Mouse (Mus musculus) activated CD4-positive, CD25-positive, alpha-beta regulatory T cell, adult 9 weeks (primary cell): ENCODE measurements around the gene Olfr893. TPM values are rescaled to one million over a fixed set of nuclear protein-coding genes. Genes with fewer than 3 reads are reported as not detected.

Source experiments
- polyA plus RNA-seq: library from polyadenylated mRNA; unstranded; fragments of 100-300 nt; shearing (Covaris generic); gene quantifications from one replicate; pipeline ENCODE4 v1.2.1, GENCODE M21; 2017

Olfr893 gene
- polyA plus RNA-seq, result not detected

GRCm38 (mm10) chr9:38208065-38208464 is at the start of gene Olfr893:
Gene Olfr893, plus strand, starts transcription at chr9:38208365.

GRCm38 (mm10) chr9:38180721-38181120 is 27.4 kb upstream of the Olfr893 start, which contains the start of gene Olfr891:
Gene Olfr891, minus strand, starts transcription at chr9:38180821.

GRCm38 (mm10) chr9:38217755-38218154 is 9.6 kb downstream of the Olfr893 start, which contains the start of gene Olfr894:
Gene Olfr894, plus strand, starts transcription at chr9:38218055.

GRCm38 (mm10) chr9:38252474-38252873 is 44.3 kb downstream of the Olfr893 start, which contains the start of gene Olfr143:
Gene Olfr143, plus strand, starts transcription at chr9:38252774.

Other genes starting within 250 kb of the Olfr893 start
- not detected for gene Olfr881, start 216.5 kb upstream of the Olfr893 start, polyA plus RNA-seq
- not detected for gene Olfr883, start 182.6 kb upstream of the Olfr893 start, polyA plus RNA-seq
- not detected for gene Olfr884, start 161.8 kb upstream of the Olfr893 start, polyA plus RNA-seq
- not detected for gene Olfr885, start 147.0 kb upstream of the Olfr893 start, polyA plus RNA-seq
- gene Olfr887, start 124.3 kb upstream of the Olfr893 start, polyA plus RNA-seq, result not detected
- not detected for gene Olfr888, start 100.2 kb upstream of the Olfr893 start, polyA plus RNA-seq
- gene Olfr889, start 93.2 kb upstream of the Olfr893 start, polyA plus RNA-seq, result 0.20 TPM
- gene Olfr890, start 65.8 kb upstream of the Olfr893 start, polyA plus RNA-seq, result not detected
- gene Olfr891, start 27.5 kb upstream of the Olfr893 start, polyA plus RNA-seq, result not detected
- gene Olfr894, start 9.7 kb downstream of the Olfr893 start, polyA plus RNA-seq, result not detected
- not detected for gene Olfr143, start 44.4 kb downstream of the Olfr893 start, polyA plus RNA-seq
- gene Olfr895, start 59.5 kb downstream of the Olfr893 start, polyA plus RNA-seq, result not detected
- gene Olfr896-ps1, start 82.7 kb downstream of the Olfr893 start, polyA plus RNA-seq, result not detected
- not detected for gene Olfr25, start 120.7 kb downstream of the Olfr893 start, polyA plus RNA-seq
- 0.11 TPM for gene Olfr898, start 140.0 kb downstream of the Olfr893 start, polyA plus RNA-seq
- 0.07 TPM for gene Olfr250, start 158.5 kb downstream of the Olfr893 start, polyA plus RNA-seq
- not detected for gene Olfr251, start 168.7 kb downstream of the Olfr893 start, polyA plus RNA-seq
- not detected for gene Olfr147, start 193.3 kb downstream of the Olfr893 start, polyA plus RNA-seq
- 0.10 TPM for gene Olfr901, start 221.1 kb downstream of the Olfr893 start, polyA plus RNA-seq
- not detected for gene Olfr902, start 239.3 kb downstream of the Olfr893 start, polyA plus RNA-seq